Mouse (Mus musculus) hindbrain, embryonic 11.5 days (tissue): ENCODE measurements around the gene Kcnab2. TPM values are rescaled to one million over a fixed set of nuclear protein-coding genes. Genes with fewer than 3 reads are reported as not detected.

Experiments used
- ATAC-seq: fragments of 200-750 bp; cut with Nextera tagmentation; 2 replicates; pipeline ENCODE4 v1.8.0; 2017; ENCODE audit warnings: mild to moderate bottlenecking, moderate TSS enrichment, moderate library complexity; ENCODE audit not compliant: low FRiP score
- DNase-seq: peaks from one replicate; pipeline ENCODE4 v3.0.0-alpha.2; 2015; ENCODE audit warnings: low spot score
- H3K27ac ChIP-seq: fragments of 300-500 bp; sonication (generic); 2 replicates; pipeline ENCODE4 v1.5.1; 2014; ENCODE audit warnings: mild to moderate bottlenecking, low read depth, low read length
- H3K27me3 ChIP-seq: fragments of 300-500 bp; sonication (generic); 2 replicates; pipeline ENCODE4 v1.6.1; 2014; ENCODE audit warnings: mild to moderate bottlenecking, low read length, moderate library complexity, mixed read lengths; ENCODE audit not compliant: control insufficient read depth, insufficient read depth
- H3K36me3 ChIP-seq: fragments of 300-500 bp; sonication (generic); 2 replicates; pipeline ENCODE4 v1.6.1; 2014; ENCODE audit warnings: mild to moderate bottlenecking, low read length, moderate library complexity, mixed read lengths; ENCODE audit not compliant: control insufficient read depth, insufficient read depth
- H3K4me1 ChIP-seq: fragments of 300-500 bp; sonication (generic); replicated peaks from 2 replicates; pipeline ENCODE4 v1.6.1; 2014; ENCODE audit warnings: low read length, mixed read lengths; ENCODE audit not compliant: control insufficient read depth, insufficient read depth
- H3K4me2 ChIP-seq: fragments of 300-500 bp; sonication (generic); replicated peaks from 2 replicates; pipeline ENCODE4 v1.6.1; 2014; ENCODE audit warnings: mild to moderate bottlenecking, low read depth, low read length
- H3K4me3 ChIP-seq: fragments of 300-500 bp; sonication (generic); 2 replicates; pipeline ENCODE4 v1.5.1; 2014; ENCODE audit warnings: low read depth, low read length
- H3K9ac ChIP-seq: fragments of 300-500 bp; sonication (generic); 2 replicates; pipeline ENCODE4 v1.6.1; 2014; ENCODE audit warnings: low read depth, low read length
- H3K9me3 ChIP-seq: fragments of 300-500 bp; sonication (generic); 2 replicates; pipeline ENCODE4 v1.6.1; 2016; ENCODE audit warnings: low read length; ENCODE audit not compliant: control insufficient read depth
- WGBS: fragments of 180-500 bp; shearing (Covaris S2); extraction: QIAGEN DNeasy Blood & Tissue Kit; methylation state at CpG from one replicate; pipeline ENCODE4 v1.1.7; 2014; 5-methylcytosine and 5-hydroxymethylcytosine counted together
- polyA plus RNA-seq: library from polyadenylated mRNA; unstranded; fragments of >200 nt; fragmentation: Nextera tagmentation; extraction: Ambion mirVana; gene quantifications from 2 replicates; pipeline ENCODE4 v1.2.1, GENCODE M21; 2014

The Kcnab2 gene
- polyA plus RNA-seq, 1 experiment from 2014 or later, result 11.1 TPM

- no peak overlapping the region for H3K9ac ChIP-seq
- DNase-seq (no peak), ATAC-seq (no peak)
- H3K4me3 ChIP-seq, result no peak overlapping the region
- H3K27me3 ChIP-seq, result no peaks in the 10 kb centered on the region
- H3K4me1 ChIP-seq, result no peaks in the 10 kb centered on the region
- 87% methylated on average over 9 of the region's 9 CpGs for WGBS
- no peak overlapping the region for H3K4me2 ChIP-seq
- no peaks in the 10 kb centered on the region for H3K36me3 ChIP-seq
- H3K9me3 ChIP-seq, result no peaks in the 10 kb centered on the region
- H3K27ac ChIP-seq, result no peak overlapping the region
Observed at GRCm38 (mm10) chr4:152463147-152463546, 14.5 kb downstream of the Kcnab2 start.

GRCm38 (mm10) chr4:152462516-152462915, 15.2 kb downstream of the Kcnab2 start:
- ATAC-seq (no peak), DNase-seq (no peak)
- Histone ChIP-seq H3K36me3 (no peaks in the 10 kb centered on the region), H3K4me2 (no peak overlapping the region), H3K4me3 (no peak overlapping the region), H3K4me1 (no peaks in the 10 kb centered on the region), H3K9ac (no peak overlapping the region), H3K9me3 (no peaks in the 10 kb centered on the region), H3K27me3 (no peaks in the 10 kb centered on the region), H3K27ac (no peak overlapping the region)
- WGBS, result 90% methylated on average over 12 of the region's 12 CpGs

- Histone ChIP-seq H3K27me3 (no peaks in the 10 kb centered on the region), H3K9me3 (no peaks in the 10 kb centered on the region), H3K27ac (no peak overlapping the region), H3K36me3 (no peaks in the 10 kb centered on the region), H3K4me2 (no peak overlapping the region), H3K4me3 (no peak overlapping the region), H3K9ac (no peak overlapping the region), H3K4me1 (no peaks in the 10 kb centered on the region)
- DNase-seq (no peak), ATAC-seq (no peak)
- WGBS, result 85% methylated on average over 4 of the region's 4 CpGs
Observed at GRCm38 (mm10) chr4:152457673-152458072, 20.0 kb downstream of the Kcnab2 start.

- no peaks in the 10 kb centered on the region for H3K36me3 ChIP-seq
- WGBS, result 89% methylated on average over 18 of the region's 18 CpGs
- H3K27ac ChIP-seq, result no peak overlapping the region
- ATAC-seq (no peak), DNase-seq (no peak)
- H3K9ac ChIP-seq, result no peak overlapping the region
- H3K4me2 ChIP-seq, result no peak overlapping the region
- H3K4me1 ChIP-seq, result no peaks in the 10 kb centered on the region
- H3K4me3 ChIP-seq, result no peak overlapping the region
- H3K9me3 ChIP-seq, result no peaks in the 10 kb centered on the region
- no peaks in the 10 kb centered on the region for H3K27me3 ChIP-seq
Observed at GRCm38 (mm10) chr4:152456609-152457008, 21.1 kb downstream of the Kcnab2 start.

- H3K9ac ChIP-seq, result no peak overlapping the region
- no peak for DNase-seq
- H3K36me3 ChIP-seq, result no peaks in the 10 kb centered on the region
- H3K4me3 ChIP-seq, result no peak overlapping the region
- H3K27ac ChIP-seq, result peak overlapping the region; percentile 47; the same call in 1 of the 2 replicates
- H3K4me1 ChIP-seq, result no peaks in the 10 kb centered on the region
- ATAC-seq, result no peak
- no peaks in the 10 kb centered on the region for H3K9me3 ChIP-seq
- H3K27me3 ChIP-seq, result no peaks in the 10 kb centered on the region
- 86% methylated on average over 12 of the region's 12 CpGs for WGBS
- no peak overlapping the region for H3K4me2 ChIP-seq
Observed at GRCm38 (mm10) chr4:152454153-152454552, 23.5 kb downstream of the Kcnab2 start.

- DNase-seq, result peak; percentile 25
- no peak overlapping the region for H3K4me3 ChIP-seq
- no peak overlapping the region for H3K9ac ChIP-seq
- WGBS, result 36% methylated on average over 10 of the region's 10 CpGs
- H3K36me3 ChIP-seq, result no peaks in the 10 kb centered on the region
- no peaks in the 10 kb centered on the region for H3K9me3 ChIP-seq
- no peaks in the 10 kb centered on the region for H3K27me3 ChIP-seq
- H3K4me1 ChIP-seq, result no peaks in the 10 kb centered on the region
- no peak overlapping the region for H3K4me2 ChIP-seq
- H3K27ac ChIP-seq, result peak overlapping the region; percentile 63; the same call in 1 of the 2 replicates
- ATAC-seq, result peak; percentile 72
Observed at GRCm38 (mm10) chr4:152453079-152453478, 24.6 kb downstream of the Kcnab2 start.

- Histone ChIP-seq H3K36me3 (no peaks in the 10 kb centered on the region), H3K4me3 (no peak overlapping the region)
- 85% methylated on average over 6 of the region's 6 CpGs for WGBS
Observed at GRCm38 (mm10) chr4:152451371-152451770, 26.3 kb downstream of the Kcnab2 start.

GRCm38 (mm10) chr4:152448666-152449018, 29.0 kb downstream of the Kcnab2 start:
- no peak overlapping the region for H3K9ac ChIP-seq
- H3K27ac ChIP-seq, result no peak overlapping the region
- H3K4me3 ChIP-seq, result no peak overlapping the region
- DNase-seq (no peak), ATAC-seq (no peak)
- H3K27me3 ChIP-seq, result no peaks in the 10 kb centered on the region
- H3K4me1 ChIP-seq, result no peaks in the 10 kb centered on the region
- H3K36me3 ChIP-seq, result no peaks in the 10 kb centered on the region
- no peak overlapping the region for H3K4me2 ChIP-seq
- WGBS, result 68% methylated on average over 8 of the region's 8 CpGs
- H3K9me3 ChIP-seq, result no peaks in the 10 kb centered on the region

More at GRCm38 (mm10) chr4:152451371-152451770, 26.3 kb downstream of the Kcnab2 start:
- Histone ChIP-seq H3K9ac (no peak overlapping the region), H3K27ac (no peak overlapping the region), H3K27me3 (no peaks in the 10 kb centered on the region), H3K4me1 (no peaks in the 10 kb centered on the region), H3K9me3 (no peaks in the 10 kb centered on the region), H3K4me2 (no peak overlapping the region)
- DNase-seq, result no peak
- no peak for ATAC-seq

- Histone ChIP-seq H3K4me1 (no peaks in the 10 kb centered on the region), H3K9me3 (no peaks in the 10 kb centered on the region), H3K4me3 (no peak overlapping the region), H3K36me3 (no peaks in the 10 kb centered on the region), H3K27me3 (no peaks in the 10 kb centered on the region), H3K27ac (no peak overlapping the region), H3K9ac (no peak overlapping the region), H3K4me2 (no peak overlapping the region)
- DNase-seq (no peak), ATAC-seq (no peak)
- 88% methylated on average over 22 of the region's 22 CpGs for WGBS
Observed at GRCm38 (mm10) chr4:152447731-152448665, 29.7 kb downstream of the Kcnab2 start.
